Mouse (Mus musculus): ENCODE data around the gene Mrpl53.
A peak's percentile ranks its signal among the peaks of the same experiment; 100 is the strongest.

Gene Mrpl53

DNA sequence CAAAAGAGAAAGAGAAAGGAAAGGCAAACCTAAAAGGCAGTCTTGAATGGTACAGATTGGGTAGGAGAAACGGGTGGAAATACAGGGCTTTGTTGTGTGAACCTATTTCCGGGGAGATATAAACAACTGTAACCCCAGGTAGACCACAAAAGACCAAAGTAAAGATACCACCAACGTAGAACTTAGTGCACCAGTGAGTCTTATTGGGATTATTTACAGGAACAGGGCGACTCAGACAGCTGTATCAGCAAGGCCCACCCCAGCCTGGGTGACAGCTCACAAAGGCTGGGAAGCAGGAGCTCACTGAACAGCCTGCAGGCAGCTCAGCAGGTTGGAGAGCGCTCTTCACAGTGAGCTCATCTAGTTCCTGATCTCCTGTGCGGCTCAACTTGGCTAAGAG is 12.9 kb upstream of the Mrpl53 start:
- DNase-seq: no peak

- no peak for DNase-seq
Observed at GRCm38 (mm10) chr6:83098411-83098810, 10.4 kb upstream of the Mrpl53 start.

DNA sequence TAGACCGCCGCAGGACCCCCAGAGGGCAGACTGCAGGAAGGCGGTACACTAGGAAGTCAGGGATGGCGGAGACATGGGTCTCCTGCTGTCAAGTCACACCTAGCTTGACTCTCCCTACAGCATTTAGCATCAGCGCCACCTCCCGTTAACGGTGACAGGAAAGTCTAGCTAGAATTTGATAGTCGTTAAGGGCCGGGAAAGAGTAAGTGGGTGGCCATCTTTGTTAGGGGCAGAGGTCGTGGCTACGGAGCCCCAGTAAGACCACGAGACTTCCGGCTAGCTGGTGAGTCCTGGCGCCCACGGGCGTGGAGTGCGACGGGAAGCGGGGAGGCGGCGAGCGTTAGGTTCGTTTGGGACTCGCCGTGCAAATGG is 7.5 kb upstream of the Mrpl53 start, which contains the start of the genes Ccdc142 and Gm42688:
TSS of gene Ccdc142 (plus strand) at position 286 of the 372 bp plus-strand sequence.
TSS of gene Gm42688 (plus strand) at position 302 of the 372 bp plus-strand sequence.
- peak; percentile 92 for DNase-seq

DNA sequence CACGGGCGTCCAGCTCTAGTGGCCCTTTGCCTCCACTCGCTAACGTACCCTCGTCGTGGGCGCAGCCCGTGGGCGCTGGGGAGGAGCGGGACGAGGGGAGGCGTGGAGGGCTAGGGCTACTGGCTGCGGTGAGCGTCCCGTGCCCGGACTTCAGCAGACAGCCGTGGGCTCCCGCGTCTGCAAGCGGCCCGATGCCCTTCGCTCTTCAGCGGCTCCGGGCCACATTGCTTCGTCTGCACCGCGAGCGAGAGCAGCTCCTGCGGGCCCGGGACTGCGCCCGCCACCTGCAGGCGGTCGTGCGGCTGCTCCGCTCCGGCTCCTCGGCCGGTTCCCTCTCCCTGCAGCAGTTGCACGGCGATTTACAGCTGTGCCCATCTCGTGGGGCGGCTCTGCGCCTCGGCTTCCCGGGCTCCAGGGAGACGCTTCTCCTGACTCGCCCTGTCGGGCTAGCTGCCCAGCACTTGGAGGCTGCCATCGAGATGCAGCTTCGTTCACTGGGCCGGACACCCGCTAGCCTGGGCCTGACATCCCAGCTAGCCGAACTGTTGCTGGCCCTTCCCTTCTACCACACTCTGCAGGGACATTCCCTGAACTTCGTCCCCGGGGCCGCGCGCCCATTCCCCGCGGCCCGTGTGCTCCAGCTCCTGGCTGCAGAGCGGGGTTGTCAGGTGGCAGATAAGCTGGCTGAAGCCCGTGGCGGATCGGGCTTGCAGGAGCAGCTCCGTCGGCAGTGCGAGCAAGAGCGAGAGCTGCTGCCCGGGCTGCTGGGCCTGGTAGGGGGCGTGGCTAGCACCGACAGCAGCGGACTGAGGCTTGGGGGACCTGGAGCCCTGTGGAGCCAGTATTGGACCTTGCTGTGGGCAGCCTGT is 6.9 kb upstream of the Mrpl53 start:
- DNase-seq: peak; percentile 66 to 68

GRCm38 (mm10) chr6:83103130-83103650 is 5.7 kb upstream of the Mrpl53 start:
- DNase-seq: no peak

DNA sequence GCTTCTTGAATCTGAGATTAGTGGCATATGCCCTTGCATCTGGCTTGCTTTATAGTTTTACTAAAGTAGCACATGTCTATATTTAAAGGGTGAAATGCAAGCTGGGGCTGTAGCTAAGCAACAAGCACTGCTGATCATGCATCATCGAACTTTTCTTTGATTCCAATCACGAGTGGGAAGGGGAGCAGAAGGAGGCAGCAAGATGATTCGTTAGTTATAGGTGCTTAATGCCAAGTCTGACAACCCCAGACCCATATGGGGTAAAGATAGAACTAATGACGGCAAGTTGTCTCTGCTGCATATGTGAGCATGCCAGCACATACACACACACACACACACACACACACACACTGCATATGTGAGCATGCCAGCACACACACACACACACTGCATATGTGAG is 4.7 kb upstream of the Mrpl53 start:
- no peak for DNase-seq

- peak; percentile 75 to 93 for DNase-seq
Observed at GRCm38 (mm10) chr6:83107566-83108400, 1.1 kb upstream of the Mrpl53 start.

DNA sequence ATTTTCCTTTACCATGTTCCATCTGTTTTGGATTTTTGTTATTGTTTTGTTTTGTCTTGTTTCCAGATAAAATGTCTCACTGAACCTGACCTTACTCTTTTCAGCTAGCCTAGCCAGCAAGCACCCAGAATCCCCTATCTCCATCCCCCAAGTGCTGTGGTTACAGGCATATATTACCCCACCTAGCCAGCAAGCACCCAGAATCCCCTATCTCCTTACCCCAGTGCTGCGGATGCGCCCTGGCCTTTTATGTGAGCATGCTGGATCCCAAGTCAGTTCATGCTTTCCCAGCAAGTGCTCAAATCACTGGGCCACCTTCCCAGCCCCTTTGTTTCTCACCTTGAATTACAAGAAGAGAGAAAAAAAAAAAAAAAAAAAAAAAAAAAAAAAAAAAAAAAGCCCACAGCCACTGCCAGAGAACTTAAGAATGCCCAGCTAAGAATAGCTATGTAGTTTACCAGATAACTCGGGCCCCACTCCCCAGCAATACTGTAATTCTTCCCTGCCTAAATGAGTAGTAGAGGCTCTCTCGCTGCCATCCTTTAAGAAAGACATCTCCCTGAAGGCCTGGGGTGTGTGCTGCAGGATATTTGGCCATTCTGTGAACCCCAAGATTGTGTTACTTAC is 2.8 kb downstream of the Mrpl53 start:
- no peak for DNase-seq

GRCm38 (mm10) chr6:83115011-83115671 is 6.3 kb downstream of the Mrpl53 start, which contains the start of gene Mogs:
TSS of gene Mogs (plus strand) at chr6:83115496.
- DNase-seq: peak; percentile 94 to 95

- DNase-seq: peak in 1 of 2 experiments; percentile 46
Observed at GRCm38 (mm10) chr6:83115682-83116372, 7.0 kb downstream of the Mrpl53 start.

DNA sequence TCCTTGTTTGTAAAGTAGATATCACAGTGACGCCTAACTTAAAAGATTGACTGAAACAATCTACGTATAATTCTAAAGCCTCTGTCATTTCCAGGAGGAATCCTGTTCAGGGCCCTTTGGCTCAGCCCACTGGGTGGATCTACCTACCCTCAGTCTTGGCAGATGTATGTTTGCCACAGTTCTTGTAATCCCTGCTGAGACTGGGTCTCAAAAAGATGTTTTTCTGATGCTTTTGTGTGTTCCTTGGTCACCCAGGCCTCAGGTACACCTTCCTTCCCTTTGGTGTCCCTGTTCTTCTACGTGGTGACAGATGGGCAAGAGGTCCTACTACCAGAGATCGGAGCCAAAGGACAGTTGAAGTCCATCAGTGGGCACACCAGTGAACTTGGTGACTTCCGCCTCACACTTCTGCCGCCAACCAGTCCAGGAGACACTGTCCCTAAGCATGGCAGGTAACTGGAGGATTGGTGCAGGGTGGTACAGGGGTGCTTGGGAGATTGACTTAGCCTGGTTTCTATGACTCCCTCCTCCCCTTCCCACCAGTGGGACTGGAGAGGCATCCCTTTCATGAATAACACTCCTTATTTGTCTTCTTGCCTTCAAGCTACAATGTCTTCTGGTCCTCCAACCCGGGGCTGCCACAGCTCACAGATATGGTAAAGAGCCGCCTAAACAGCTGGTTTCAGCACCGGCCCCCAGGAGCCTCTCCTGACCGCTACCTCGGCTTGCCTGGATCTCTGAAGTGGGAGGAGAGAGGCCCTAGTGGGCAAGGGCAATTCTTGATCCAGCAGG is 7.7 kb downstream of the Mrpl53 start:
- no peak for DNase-seq

DNA sequence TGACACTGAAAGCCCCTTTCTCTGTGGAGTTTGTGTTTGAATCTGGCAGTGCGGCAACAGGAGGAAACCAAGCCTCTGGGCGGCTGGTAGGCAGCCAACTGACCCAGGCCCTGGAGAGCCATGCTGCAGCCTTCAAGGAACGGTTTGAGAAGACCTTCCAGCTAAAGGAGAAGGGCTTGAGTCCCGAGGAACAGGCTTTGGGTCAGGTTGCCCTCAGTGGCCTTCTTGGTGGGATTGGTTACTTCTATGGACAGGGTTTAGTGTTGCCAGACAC is 8.3 kb downstream of the Mrpl53 start:
- DNase-seq: no peak

DNA sequence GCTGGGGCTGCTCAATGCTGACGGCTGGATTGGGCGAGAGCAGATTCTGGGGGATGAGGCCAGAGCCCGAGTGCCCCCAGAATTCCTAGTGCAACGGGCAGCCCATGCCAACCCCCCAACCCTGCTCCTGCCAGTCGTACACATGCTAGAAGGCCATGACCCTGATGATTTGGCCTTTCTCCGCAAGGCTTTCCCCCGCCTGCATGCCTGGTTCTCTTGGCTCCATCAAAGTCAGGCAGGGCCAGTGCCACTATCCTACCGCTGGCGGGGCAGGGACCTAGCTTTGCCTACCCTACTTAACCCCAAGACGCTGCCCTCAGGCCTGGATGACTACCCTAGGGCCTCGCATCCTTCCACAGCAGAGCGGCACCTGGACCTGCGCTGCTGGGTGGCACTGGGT is 8.8 kb downstream of the Mrpl53 start:
- no peak for DNase-seq

- DNase-seq: no peak
Observed at GRCm38 (mm10) chr6:83118369-83118768, 9.5 kb downstream of the Mrpl53 start.

DNA sequence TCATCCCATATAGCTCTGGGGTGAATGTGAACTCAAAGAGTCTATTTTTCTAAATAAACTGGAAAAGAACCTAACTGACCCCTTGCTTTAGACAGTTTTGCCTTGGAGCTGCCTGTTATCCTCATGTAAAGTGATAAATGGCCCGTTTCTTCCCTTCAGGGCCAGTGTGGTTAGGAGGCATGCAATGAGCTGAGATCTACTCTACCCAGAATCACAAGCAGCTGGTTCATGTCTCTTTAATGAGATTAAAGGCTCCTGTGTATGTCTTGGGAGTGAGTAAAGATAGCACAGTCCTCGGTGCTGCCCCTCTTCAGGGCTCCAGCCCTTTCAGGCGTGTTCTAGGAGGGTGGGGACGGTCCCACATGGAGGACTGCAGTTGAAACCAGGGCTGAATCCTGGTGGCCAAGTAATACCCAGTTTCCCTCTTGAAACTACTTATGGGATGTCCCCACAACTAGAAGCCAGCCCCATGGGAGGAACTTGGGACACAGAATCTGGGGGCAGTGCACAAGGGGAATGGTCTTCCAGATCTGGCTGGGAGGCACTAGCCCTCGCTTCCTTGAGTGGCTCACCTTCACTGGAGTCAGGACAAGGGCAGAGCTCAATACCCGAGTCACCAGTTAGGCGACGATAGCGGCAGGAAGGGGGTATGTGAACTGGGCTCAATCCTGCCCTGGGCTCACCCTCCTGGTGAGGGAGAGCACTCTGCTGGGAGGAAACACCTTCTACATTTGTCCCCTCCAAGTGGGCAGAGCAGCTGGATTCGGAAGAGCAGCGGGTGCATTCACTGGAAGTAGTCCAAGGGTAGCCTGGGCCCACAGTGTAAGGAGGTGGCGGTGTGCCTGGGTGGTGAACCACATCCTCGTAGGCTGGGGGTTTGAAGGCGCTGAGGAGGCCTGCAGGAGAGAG is 10.2 kb downstream of the Mrpl53 start:
- DNase-seq: no peak

- DNase-seq: peak in 1 of 2 experiments; percentile 58
Observed at GRCm38 (mm10) chr6:83119734-83120051, 10.9 kb downstream of the Mrpl53 start.

DNA sequence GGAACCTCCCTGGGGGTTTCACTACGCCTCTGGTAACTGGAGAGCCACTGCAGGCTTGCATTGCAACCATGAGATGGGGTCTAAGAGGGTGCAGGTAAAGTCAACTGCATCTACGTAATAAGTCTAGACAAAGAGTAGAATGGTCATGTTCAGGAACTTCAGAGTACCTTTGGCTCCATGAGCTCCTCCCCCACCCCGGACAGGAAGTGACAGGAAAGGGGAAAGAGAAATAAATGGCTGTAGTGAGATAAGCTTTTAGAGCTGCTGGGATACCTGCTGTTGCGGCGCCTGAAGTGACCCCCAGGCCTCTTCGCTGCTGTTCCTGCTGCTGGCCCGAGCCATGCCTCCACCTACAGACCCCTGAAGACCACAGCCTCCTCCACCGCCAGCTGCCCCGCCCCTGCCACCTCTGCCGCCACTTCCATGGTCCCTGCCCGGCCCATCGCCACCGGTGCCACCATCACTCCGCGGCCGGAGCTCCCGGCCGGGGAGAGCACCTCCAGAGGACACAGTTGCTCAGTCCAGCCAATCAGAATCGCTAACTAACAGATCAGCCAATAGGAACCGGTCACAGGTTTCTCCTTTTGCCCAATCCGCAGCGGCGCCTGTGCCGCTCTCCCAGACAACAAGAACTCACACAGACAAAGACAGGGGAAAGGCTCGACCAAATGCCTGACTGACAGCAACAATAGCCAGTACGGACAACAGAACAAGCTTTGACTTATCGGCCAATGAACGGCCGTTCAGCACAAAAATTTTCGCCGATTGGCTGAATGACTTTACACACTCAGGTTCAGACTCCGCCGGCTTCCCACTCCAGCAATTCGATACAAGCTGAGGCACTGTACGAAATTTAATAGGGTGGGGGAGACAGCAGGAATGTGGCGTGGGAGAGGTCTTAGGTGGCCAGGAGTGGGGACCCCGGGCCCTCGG is 12.4 kb downstream of the Mrpl53 start, which contains the start of gene Wbp1:
TSS of gene Wbp1 (minus strand) at position 630 of the 933 bp plus-strand sequence.
- DNase-seq: peak; percentile 92 to 94

GRCm38 (mm10) chr6:83121863-83122710 is 13.2 kb downstream of the Mrpl53 start:
- peak in 1 of 2 experiments; percentile 66 for DNase-seq

All from cerebellum, postnatal 14 days (tissue).